Mouse (Mus musculus) ovary, adult 18-20 months (tissue): Measurements from ENCODE around the gene Babam1.
"Not testable (repeated sequence)": the region's sequence is repeated elsewhere in the genome, so short reads cannot be mapped to it uniquely, and the experiment has no call there.

ENCODE experiments used
- DNase-seq: peaks from one replicate; pipeline ENCODE4 v3.0.0; 2022; ENCODE audit warnings: low spot score, mixed read lengths

The Babam1 gene

GRCm38 (mm10) chr8:71406099-71407015 lies 9.7 kb downstream of the Babam1 start:
- DNase-seq, result no peak

GRCm38 (mm10) chr8:71407441-71407840 lies 10.8 kb downstream of the Babam1 start:
- DNase-seq, result no peak

GRCm38 (mm10) chr8:71408231-71408630 lies 11.6 kb downstream of the Babam1 start:
- DNase-seq, result no peak

- DNase-seq, result no peak
Measured at GRCm38 (mm10) chr8:71411535-71412273, 15.0 kb downstream of the Babam1 start.

DNA sequence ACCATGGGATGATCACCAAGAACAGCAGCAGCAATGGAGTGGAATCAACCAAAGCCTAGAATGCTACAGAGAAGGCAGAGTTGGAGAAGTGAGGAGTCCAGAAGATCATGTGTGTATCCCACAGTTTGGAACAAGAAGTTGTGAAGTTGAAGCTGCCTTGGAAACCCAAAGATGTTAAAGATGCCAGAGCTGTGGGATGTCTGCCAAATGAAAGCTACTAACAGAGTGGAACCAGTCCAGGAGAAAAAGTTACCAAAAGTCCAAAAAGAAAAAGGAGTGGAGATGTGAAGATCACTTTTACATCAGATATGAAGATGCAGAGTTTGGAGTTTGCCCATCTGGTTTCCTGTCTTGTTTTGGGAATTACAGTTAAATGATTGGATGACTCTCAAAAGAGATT lies 25.5 kb downstream of the Babam1 start:
- DNase-seq, result no peak

- not testable (repeated sequence) for DNase-seq
Measured at GRCm38 (mm10) chr8:71432935-71433334, 36.3 kb downstream of the Babam1 start.

DNA sequence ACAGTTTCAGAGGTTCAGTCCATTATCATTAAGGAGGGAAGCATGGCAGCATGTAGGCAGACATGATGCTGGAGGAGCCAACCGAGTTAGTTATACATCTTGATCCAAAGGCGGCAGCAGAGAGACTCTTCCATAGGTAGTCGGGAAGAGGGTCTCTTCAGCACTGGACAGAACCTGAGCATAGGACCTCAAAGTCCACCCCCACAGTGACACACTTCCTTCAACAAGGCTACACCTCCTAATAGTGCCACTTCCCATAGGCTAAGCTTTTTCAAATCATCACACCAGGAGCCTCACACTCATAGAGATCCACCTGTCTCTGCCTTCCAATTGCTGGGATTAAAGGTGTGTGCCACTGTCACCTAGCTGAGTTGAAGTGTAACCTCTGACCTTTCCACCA lies 40.4 kb downstream of the Babam1 start:
- no peak for DNase-seq

DNA sequence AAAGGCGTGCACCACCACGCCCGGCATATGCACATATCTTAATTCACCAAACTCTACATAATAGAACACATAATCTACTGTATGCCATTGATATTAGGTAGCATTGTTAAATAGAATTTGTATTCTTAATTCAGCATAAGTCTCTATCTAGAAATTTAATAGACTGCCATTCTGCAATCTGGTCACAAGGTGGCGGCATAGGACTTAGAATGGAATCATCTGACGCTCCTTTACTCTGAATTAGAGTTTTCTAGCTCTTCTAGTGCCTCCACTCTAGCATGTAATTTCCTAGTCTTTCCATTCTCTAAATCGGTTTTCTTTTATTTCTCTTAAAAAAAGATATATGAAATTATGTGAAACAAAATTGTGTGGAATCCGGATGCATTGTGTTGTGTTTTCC lies 44.7 kb downstream of the Babam1 start:
- DNase-seq, result no peak

DNA sequence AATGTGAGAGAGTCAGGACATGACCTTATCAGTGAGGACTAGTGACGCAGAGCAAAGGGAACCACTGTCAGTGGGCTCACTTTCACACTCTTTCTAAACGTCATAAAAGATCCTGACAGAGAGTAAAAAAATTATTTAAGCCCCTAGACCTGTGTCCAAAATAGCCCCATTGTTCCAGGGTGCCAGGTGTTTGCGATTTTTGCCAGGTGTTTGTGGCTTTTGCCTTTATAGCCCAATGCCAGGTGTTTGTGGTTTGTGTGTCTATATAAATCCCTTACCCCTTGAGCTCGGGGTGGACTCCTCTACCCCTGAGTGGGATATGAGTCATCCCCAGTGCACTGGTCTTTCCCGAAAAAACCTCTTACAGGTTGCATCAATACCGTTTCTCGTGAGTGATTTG lies 48.4 kb downstream of the Babam1 start:
- DNase-seq, result no peak

- DNase-seq, result no peak
Measured at GRCm38 (mm10) chr8:71451337-71451736, 54.7 kb downstream of the Babam1 start.

DNA sequence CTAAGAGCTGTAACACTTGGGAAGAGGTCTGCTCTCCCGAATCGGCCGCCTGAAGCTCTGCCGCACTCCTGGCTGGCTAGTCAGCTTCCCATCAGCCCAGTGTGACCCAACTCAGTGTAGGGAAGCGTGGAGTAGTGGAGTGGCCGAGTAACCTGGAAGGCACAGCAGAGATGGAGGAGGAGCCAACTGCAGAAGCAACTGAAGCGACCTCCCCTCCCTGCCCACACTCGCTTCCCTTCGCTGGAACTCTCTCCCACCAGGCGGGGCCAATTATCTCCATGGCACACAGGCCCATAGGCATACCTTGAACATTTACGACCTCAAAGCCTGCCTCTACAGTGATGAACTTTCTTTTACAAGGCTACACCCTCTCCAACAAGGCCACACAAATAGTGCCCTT lies 55.1 kb downstream of the Babam1 start:
- no peak for DNase-seq

DNA sequence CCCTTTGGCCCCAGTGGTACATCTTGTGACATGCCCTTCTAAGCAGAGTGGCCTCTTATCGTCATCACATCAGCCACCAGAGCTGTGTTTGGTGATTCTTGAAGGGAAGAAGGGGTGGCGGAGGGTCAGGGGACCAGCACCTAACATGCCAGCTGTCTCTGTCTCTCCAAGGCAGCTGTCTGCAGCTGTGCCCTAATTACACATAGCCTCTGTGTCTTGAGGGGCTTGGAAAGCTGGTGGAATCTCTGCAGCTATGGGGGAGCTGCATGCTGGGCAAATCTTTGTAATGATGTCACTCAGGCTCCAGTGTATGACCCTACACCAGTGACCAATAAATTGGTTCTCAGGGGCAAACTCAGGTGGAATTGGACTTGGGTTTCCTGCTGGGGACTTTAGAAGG lies 56.0 kb downstream of the Babam1 start:
- no peak for DNase-seq
